8 mouse cellular contexts compared by ENCODE assay signal in the genomic region with DNA sequence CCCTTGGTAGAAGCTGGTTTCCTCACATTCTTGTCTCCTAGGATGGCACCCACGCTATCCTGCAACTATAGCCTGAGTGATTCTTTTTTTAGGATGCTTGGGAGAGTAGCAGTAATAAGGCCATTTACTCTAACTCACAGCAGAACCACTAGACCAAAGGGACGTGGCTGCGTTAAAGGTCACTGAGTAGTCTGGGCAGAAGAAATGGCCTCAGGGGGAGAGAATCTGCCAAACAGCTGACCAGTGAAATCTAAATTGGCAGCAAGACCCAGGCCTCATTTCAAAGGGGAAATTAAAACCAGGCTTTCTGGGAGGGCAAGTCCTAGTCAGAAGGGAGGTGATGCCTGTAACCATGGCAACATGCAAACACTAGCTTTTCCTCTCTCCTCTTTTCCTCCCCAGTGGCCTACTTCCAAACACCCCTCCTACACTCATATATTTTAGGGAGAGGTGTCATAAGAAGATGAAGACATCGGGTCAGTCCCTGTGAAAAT.
DNase-seq lines count a peak whose midpoint lies in the region; ATAC-seq and TF ChIP-seq lines count a peak whose summit lies in the region.

No protein-coding gene starts in this region.

- intact Hi-C loops in left cerebral cortex, adult 2 months (cut with DNase I) = loop anchor here (10.0 kb wide), 1 partner anchor 182 kb away; no protein-coding TSS in a partner anchor

- H3K9me3 ChIP-seq in forebrain, embryonic 14.5 days (replicated peaks; ENCODE audit: control insufficient read depth, low read length) = no peaks in the 10 kb centered on the region
- H3K9me3 ChIP-seq in forebrain, embryonic 11.5 days (ENCODE audit: control insufficient read depth, low read length) = no peaks in the 10 kb centered on the region

- no peak overlapping the region for H3K9ac ChIP-seq in forebrain, embryonic 14.5 days (ENCODE audit: low read length)
- no peak overlapping the region for H3K9ac ChIP-seq in forebrain, embryonic 11.5 days (ENCODE audit: low read length)

- H3K27me3 ChIP-seq in forebrain, embryonic 14.5 days (replicated peaks; ENCODE audit: control insufficient read depth, insufficient read depth, low read length) = no peaks in the 10 kb centered on the region
- no peaks in the 10 kb centered on the region for H3K27me3 ChIP-seq in forebrain, embryonic 11.5 days (ENCODE audit: control insufficient read depth, insufficient read depth, low read length)

- H3K36me3 ChIP-seq in forebrain, embryonic 14.5 days (ENCODE audit: control insufficient read depth, insufficient read depth, low read length) = no peaks in the 10 kb centered on the region
- H3K36me3 ChIP-seq in forebrain, embryonic 11.5 days (ENCODE audit: control insufficient read depth, insufficient read depth, low read length) = no peaks in the 10 kb centered on the region

- no peak overlapping the region for H3K4me2 ChIP-seq in forebrain, embryonic 14.5 days (ENCODE audit: low read length)
- no peak overlapping the region for H3K4me2 ChIP-seq in forebrain, embryonic 11.5 days (ENCODE audit: low read depth, low read length, severe bottlenecking)

- ATAC-seq in forebrain, embryonic 14.5 days = no peak
- no peak for ATAC-seq in forebrain, embryonic 11.5 days (replicated peaks; ENCODE audit: low FRiP score)

- peak; percentile 42 for DNase-seq in forebrain, embryonic 14.5 days (ENCODE audit: low spot score)
- no peak for DNase-seq in forebrain, embryonic 11.5 days (ENCODE audit: low spot score)
- peak; percentile 85 for DNase-seq in adipocyte (ENCODE audit: low spot score)
- DNase-seq in gastrocnemius, adult 18-20 months (ENCODE audit: low spot score) = peak; percentile 87
- DNase-seq in left cerebral cortex, adult 2 months (ENCODE audit: extremely low spot score in 1 of 2, low spot score in 2 of 2) = peak; percentile 31 to 38
- DNase-seq in retina, postnatal 1 day = peak; percentile 63
- DNase-seq in thymus, postnatal 25 days = no peak
- no peak for DNase-seq in thymus, postnatal 4 days

- TF ChIP-seq CTCF in left cerebral cortex, adult 2 months (IDR thresholded peaks at IDR 0.05) = no peak

- H3K4me1 ChIP-seq in forebrain, embryonic 14.5 days (ENCODE audit: control insufficient read depth, insufficient read depth, low read length) = no peaks in the 10 kb centered on the region
- H3K4me1 ChIP-seq in forebrain, embryonic 11.5 days (replicated peaks; ENCODE audit: control insufficient read depth, insufficient read depth, low read length) = 0 out of 2 replicates have a peak, but pooled peaks cover 3% of the 10 kb centered on the region

- H3K27ac ChIP-seq in forebrain, embryonic 14.5 days (ENCODE audit: low read depth, low read length) = no peak overlapping the region
- no peak overlapping the region for H3K27ac ChIP-seq in forebrain, embryonic 11.5 days (ENCODE audit: low read depth, low read length)
- H3K27ac ChIP-seq in left cerebral cortex, adult 2 months = peak overlapping the region; percentile 86

- 58% methylated on average over 4 of the region's 4 CpGs for WGBS in forebrain, embryonic 14.5 days
- 66% methylated on average over 4 of the region's 4 CpGs for WGBS in forebrain, embryonic 11.5 days

- H3K4me3 ChIP-seq in forebrain, embryonic 14.5 days (ENCODE audit: low read depth, low read length) = no peak overlapping the region
- no peak overlapping the region for H3K4me3 ChIP-seq in forebrain, embryonic 11.5 days (ENCODE audit: low read depth, low read length)
- H3K4me3 ChIP-seq in left cerebral cortex, adult 2 months = no peak overlapping the region

Comparison
In these comparisons a context has a peak if more than half of its experiments do, and no peak if none do; other contexts are left out.
1. DNase-seq: peak in forebrain, embryonic 14.5 days (single experiment), adipocyte (single experiment), gastrocnemius, adult 18-20 months (single experiment), left cerebral cortex, adult 2 months (2 of 2) and retina, postnatal 1 day (single experiment); none in forebrain, embryonic 11.5 days (single experiment), thymus, postnatal 25 days (single experiment) and thymus, postnatal 4 days (single experiment).